Mouse (Mus musculus) heart, adult 9 months (tissue): ENCODE results near the gene Napb.

Experiments
- DNase-seq, 2 experiments: peaks; one replicate each; pipeline ENCODE4 v3.0.0; 2022; ENCODE audit warnings: low spot score in 2 of 2

Napb gene

DNA sequence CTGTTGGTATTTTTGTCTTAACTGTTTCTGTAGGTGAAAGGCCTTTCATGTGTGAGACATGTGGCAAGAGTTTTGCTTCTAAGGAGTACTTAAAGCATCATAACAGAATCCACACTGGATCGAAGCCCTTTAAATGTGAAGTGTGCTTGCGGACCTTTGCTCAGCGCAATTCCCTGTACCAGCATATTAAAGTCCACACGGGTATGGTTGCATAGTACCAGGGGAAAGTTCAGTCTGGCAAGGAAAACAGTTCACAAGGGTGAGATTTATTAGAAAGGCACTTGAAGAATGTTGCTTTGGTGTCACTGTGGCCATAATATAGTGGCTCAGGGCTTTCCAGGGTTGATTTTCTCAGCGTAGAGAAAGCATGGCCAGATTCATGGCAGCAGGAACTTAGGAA lies 44.3 kb downstream of the Napb start:
- DNase-seq = no peak

DNA sequence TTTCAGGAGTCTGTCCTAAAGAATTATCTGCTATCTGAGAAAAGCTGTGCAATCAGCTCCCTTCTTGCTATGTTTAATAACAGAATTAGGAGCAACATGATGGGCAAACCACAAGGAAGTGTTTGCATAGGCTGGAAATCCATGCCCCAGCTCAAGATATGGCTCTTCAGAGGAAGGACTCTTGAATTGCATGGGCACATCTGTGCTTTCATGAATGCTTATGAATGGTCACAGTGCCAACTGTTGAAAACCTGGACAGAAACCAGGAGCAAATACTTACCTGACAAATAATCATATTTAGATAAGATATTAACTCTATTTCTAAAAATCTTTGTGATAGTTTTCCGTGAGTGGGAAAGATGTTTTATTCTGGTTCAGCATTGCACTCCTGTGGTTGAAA lies 45.4 kb downstream of the Napb start:
- no peak for DNase-seq

DNA sequence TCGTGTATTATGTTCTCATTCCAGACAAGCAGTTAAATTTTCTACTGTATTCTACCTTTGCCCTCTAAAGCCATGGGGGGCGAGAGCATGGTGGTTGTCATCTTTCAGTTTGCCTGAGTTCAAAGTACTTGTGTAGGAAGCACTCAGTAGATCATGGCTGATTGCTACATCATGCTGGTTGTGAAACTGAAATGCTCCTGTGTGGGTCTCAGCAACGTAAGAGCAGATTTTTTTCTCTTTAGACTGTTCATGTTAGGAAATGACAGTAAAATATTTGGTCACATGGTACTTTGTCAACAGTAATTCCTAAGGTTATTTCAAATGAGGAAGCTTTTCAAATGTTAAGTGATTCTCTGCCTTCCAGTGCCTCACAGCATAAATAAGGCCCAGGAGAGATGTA lies 46.6 kb downstream of the Napb start:
- DNase-seq = no peak

DNA sequence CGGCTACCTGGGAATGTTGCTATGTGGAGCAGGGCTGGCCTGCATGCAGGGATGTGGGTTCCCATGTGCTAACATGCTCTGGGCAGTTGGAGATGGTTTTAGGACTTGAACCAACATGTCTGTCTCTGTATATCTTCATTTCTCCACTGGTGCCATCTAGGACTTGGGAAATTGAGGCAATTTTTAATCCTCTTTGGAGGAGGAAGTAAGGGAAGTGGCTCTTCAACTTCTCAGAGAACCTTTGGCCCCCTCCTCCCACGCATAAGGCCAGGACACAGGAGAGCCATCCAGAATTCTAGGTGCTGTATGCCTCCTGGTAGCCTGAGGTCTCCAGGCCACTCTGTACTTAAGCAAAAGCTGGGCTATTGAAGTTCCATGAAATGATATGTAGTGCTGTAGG lies 47.3 kb downstream of the Napb start:
- DNase-seq = no peak

DNA sequence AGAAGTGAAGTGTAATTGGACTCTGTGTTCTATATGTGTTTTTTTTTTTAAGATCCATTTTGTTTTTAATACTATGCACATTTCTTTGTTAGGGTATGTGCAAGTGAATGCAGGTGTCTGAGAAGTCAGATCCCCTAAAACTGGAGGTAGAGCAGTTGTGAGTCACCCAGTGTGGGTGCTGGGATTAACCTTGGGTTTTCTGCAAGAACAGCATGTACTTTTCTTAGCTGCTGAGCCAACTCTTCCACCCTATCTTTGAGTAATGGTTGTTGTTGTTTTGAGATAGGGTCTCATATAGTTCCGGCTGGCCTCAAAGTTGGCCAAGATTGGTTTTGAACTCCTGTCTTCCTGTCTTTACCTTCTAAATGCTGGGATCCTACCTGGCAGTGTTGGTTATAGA lies 49.2 kb downstream of the Napb start:
- DNase-seq = no peak

DNA sequence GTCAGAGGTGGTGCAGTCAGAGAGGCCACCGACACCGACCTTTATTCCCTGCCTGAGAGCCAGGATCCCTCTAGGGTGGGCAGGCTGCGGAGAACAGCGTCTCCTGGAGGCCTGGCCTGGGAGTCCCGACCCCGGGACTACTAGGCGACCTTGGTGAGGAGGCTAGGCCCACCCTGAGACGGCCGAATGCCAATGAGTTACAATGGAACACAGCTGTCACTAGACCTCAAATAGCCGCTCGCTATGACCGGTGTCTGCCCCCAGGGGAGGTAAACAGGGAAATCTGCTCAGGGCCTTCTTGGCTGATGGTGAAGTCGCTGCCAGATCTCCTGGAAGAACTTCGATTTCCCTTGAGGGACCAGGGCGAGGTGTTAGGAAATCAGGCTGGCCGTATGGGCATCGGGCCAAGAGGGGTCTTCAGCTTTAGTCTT lies 50.8 kb downstream of the Napb start:
- peak; percentile 56 to 68 for DNase-seq

DNA sequence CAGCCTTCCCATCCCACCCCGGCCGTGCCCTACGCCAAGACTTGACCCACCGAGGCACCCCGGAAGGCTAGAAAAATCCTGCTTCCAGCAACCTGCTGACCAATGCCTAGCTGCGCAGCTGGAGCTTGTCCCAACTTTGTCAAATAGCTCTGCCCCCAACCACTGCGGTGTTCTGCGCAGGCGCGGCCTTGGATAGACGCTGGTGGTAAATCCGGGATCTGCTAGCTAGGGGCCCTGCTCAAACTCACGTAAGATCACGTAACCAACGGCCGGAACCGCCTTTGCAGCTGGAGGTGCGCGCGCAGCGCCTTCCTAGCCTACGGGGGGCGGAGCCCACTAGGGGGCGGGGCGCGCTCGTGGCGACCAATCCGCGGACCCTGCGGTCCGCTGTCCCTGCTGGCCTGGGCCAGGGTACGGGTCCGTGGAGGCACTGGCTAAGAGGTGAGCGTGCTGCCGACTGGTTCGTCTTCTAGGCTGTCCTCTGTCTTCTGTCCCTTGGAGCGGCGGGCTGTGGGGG lies 51.4 kb downstream of the Napb start, which contains the start of gene Gzf1:
Gzf1 (plus strand) TSS at position 249 of the 517 bp plus-strand sequence.
- DNase-seq = peak; percentile 99 to 100

DNA sequence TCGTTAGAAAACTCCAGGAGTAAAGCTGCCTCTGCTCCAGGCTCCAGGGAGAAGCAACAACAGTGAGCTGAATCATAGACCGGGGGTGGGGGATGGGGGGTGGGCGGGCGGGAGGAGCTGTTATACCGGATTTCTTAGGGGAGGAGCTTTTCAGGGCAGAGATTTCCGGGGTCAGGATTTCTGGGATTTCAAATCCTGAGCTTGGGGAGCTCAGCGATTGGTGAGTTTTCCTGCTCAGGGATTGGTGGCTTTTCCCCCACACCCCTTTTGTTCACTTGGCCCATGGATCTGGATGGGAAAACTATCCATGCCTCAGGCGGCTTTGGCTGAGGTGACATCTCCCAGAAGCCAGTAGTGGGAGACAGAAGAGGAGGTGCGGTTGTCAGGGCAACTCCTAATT lies 52.9 kb downstream of the Napb start:
- peak; percentile 74 to 82 for DNase-seq

DNA sequence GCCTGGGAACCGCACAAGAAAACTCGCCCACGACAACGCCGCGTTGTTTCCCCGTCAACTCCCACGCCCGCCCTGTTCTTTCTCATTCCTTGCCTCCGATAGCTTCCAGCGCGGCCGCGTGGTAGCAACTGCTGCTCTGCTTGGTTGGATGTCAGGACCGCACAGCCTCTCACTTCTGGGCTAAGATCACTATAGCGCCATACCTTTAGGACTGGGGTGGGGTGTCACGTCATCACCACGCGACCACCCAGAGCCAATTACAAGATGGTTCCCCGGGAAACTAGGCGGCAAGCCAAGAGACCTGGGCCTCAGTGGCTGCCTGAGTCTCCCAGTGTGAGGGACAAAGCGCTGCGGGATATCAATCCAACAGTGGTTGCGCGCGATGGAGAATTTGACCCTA lies 54.5 kb downstream of the Napb start:
- peak; percentile 39 to 41 for DNase-seq

DNA sequence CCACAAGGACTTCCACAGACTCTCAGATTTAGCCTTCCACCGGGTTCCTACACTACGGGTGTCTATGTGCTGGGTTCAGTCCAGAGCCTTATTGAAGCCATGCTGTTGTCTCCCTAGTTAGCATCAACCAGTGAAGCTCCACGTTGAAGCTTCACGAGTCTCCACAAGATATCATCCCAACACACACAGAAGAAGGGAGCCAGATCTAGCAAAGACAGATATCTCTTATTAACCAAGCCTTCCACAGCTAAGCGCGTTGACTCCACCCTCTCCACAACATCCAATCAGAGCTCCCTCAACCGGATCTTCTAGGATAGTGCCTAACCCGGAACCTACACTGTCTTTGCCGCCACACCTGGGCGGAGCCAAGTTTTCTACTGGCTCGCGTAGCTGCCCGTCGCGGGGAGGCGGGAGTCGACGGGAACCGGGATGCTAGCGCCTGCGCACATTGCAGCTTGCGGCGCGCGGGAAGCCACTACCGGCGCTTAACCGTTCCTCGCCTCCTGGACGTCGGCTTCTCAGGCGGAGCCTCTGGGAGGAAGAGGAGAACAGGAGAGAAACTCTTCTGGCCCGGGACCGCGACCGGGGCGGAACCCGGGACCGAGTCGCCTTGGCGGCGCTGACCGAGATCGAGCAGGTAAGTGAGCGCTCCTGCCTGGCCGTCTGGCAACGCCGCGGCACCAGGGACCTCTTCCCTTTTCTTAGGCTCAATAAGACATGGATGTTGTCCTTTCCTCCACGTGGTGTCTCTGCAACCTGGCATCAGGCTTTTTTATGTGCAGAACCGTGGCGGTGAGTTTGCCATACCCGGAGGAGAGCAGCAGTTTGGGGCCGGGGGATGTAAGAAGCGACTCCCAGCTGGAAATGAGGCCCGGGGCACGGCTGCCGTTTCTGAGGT lies 59.8 kb downstream of the Napb start, which contains the start of gene Nxt1:
Nxt1 (plus strand) TSS at position 403 of the 898 bp plus-strand sequence.
- DNase-seq = peak; percentile 99

DNA sequence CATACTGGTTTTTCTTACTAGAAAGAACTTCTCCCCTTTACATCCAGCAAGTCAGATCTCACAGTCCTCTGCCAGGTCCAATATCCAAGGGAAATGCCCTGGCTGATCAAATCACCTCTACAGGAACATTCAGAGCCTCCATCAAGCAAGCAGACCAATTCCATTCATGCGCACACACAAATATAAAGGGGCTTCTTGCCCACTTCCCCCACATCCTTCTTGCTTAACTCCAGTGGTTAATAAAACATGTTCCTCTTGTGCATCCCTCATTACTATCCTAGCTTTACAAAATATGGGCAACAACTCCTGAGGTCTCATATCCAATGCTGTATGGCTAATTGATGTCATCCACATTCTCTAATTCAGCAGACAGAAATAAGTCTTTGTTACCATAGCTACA lies 68.8 kb downstream of the Napb start:
- no peak for DNase-seq

DNA sequence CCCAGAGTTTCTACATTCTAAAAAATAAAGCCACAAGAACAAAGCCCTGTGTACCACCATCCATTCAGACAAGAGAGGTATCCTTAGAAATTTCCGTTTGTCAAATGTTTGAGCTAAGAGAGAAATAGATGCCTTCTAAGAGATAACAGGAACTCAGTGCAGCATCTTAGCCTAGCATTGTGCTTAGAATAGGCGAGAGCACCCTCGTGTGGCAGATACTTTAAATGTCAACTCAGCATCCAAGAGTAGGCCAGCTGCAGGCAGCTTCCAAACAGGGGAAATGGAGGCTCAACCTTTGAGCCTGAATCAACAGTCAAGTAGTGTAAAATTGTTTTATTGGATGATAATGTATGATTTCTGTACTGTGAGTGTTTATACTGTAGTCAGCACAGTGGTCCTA lies 77.3 kb downstream of the Napb start:
- peak; percentile 16 to 64 for DNase-seq

DNA sequence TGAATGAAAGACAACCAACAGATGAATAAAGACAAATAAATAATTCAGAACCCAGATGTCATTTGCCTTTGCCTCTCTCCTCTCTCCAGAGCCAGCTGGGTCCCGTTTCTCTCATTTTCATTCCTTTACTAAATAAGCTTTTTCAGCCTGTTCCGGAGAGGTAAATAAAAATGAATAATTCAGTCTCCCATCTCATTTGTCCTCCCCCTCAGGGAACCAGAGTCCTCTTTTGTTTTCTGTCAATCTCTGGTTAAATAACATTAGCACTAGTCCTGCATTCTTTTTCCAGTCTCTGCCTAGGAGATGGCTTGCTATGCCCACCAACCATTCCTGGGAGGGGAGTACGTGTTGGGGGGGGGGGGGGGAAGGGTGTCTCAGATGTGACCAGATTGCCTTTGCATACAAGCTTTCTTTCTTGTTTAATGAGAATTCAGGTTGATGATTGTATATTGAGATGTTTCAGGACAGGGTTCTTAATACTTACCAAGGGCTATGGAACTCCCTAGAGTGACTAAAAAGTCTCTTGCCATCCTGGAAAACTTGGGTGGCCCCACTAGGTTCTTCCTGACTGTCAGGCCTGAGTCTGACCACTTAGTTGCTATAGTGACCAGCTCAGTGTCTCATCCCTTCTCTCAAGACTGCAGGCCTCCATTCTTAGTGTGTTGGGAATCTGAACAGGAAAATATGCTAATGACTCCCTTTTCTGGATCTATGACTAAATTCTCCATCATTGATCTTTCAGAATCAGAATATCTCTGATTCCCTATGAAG lies 81.5 kb downstream of the Napb start:
- no peak for DNase-seq

DNA sequence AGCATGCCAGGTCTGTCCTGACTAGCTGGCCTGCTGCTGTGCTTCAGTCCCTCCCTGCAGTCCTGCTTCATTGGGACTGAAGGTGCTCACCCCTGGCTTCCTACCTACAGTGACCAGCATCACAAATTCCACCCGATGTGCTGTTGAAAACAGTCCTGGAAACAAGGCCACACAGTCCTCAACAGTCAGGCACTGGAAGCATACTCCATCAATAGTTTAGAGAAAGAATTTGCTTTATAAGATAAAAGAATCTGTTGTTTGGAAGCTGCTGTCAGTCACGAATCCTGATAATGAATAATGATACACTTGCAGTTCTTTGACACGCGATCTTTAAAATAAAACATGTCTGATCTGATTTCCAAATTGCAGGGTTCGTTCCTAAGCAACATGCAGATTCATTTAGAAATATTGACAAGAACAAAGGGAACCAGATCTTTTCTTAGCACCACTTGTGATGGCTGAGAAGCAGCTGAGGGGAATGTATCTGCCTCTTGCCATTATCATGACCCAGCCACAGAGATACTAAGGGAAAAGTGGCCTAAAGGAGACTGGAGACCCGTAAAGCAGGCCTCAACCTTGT lies 87.8 kb downstream of the Napb start:
- no peak for DNase-seq
